Mouse (Mus musculus) midbrain, embryonic 12.5 days (tissue): ENCODE data around the gene Sox5. TPM values are rescaled to one million over a fixed set of nuclear protein-coding genes. Genes with fewer than 3 reads are reported as not detected.
"Not testable (repeated sequence)": the region's sequence is repeated elsewhere in the genome, so short reads cannot be mapped to it uniquely, and the experiment has no call there.

Experiments used
- ATAC-seq: fragments of 200-750 bp; cut with Nextera tagmentation; 2 replicates; pipeline ENCODE4 v1.8.0; 2017; ENCODE audit warnings: low read depth, moderate TSS enrichment, moderate library complexity; ENCODE audit not compliant: low FRiP score
- H3K27ac ChIP-seq: fragments of 300-500 bp; sonication (generic); replicated peaks from 2 replicates; pipeline ENCODE4 v1.5.1; 2016; ENCODE audit warnings: mild to moderate bottlenecking
- H3K27me3 ChIP-seq: fragments of 300-500 bp; sonication (generic); 2 replicates; pipeline ENCODE4 v1.6.1; 2016; ENCODE audit warnings: mild to moderate bottlenecking
- H3K36me3 ChIP-seq: fragments of 300-500 bp; sonication (generic); 2 replicates; pipeline ENCODE4 v1.6.1; 2016
- H3K4me1 ChIP-seq: fragments of 300-500 bp; sonication (generic); 2 replicates; pipeline ENCODE4 v1.6.1; 2016
- H3K4me2 ChIP-seq: fragments of 300-500 bp; sonication (generic); replicated peaks from 2 replicates; pipeline ENCODE4 v1.6.1; 2016; ENCODE audit warnings: mild to moderate bottlenecking, moderate library complexity
- H3K4me3 ChIP-seq: fragments of 300-500 bp; sonication (generic); 2 replicates; pipeline ENCODE4 v1.5.1; 2016; ENCODE audit warnings: mild to moderate bottlenecking
- H3K9ac ChIP-seq: fragments of 300-500 bp; sonication (generic); replicated peaks from 2 replicates; pipeline ENCODE4 v1.6.1; 2016; ENCODE audit warnings: mild to moderate bottlenecking, moderate library complexity
- H3K9me3 ChIP-seq: fragments of 300-500 bp; sonication (generic); 2 replicates; pipeline ENCODE4 v1.6.1; 2016; ENCODE audit warnings: mild to moderate bottlenecking
- WGBS: fragments of 180-500 bp; shearing (Covaris S2); methylation state at CpG from one replicate; pipeline ENCODE4 v1.1.7; 2016; 5-methylcytosine and 5-hydroxymethylcytosine counted together
- polyA plus RNA-seq: library from polyadenylated mRNA; unstranded; fragments of >200 nt; fragmentation: Nextera tagmentation; extraction: Ambion mirVana; gene quantifications from 2 replicates; pipeline ENCODE4 v1.2.1, GENCODE M21; 2016

The Sox5 gene
- polyA plus RNA-seq, 1 experiment from 2014 or later: 46.8 TPM

DNA sequence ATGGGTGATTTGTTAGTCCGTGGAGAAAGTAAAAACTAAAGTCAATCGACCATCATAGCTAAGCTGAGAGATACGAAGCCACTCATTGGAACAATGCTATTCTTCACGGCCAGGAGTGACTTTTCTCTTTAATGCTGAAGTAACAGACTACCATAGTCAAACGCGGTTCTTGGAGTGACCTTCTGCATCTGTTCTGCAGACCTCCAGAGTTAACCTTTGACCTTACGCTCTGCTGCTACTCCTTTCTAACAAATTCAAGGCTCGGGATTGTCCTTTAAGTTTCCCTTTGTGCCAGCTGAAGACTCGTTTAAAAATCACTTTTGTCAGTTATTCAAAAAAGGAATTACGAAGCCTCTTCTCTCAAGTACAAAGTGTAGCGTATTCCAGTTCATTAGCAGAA, 545.2 kb downstream of the Sox5 start:
- H3K27me3 ChIP-seq: no peaks in the 10 kb centered on the region
- no peaks in the 10 kb centered on the region for H3K9me3 ChIP-seq
- no peak overlapping the region for H3K4me2 ChIP-seq
- H3K27ac ChIP-seq: no peak overlapping the region
- H3K9ac ChIP-seq: no peak overlapping the region
- ATAC-seq: no peak
- H3K4me3 ChIP-seq: no peak overlapping the region
- no peaks in the 10 kb centered on the region for H3K36me3 ChIP-seq
- 51% methylated on average over 11 of the region's 11 CpGs for WGBS
- H3K4me1 ChIP-seq: no peaks in the 10 kb centered on the region

DNA sequence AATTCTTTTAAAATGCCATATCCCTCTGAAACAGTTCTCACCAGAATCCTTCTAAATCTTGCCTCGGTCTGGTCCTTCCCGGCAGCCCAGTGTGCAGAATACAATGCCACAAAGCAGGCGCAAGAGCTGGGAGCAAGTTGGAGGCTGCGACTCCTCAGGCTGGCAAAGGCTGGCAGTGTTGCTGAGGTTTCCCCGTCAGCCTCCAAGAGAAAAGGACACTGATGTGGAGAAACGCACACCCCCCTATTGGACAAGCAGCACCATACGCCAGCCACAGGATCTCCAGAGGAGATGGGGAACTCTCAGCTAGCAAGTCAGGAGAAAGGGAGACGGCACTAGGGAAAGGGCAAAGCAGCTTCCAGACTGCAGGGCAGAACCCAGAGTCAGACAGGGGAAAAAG, 577.8 kb downstream of the Sox5 start:
- no peak overlapping the region for H3K4me3 ChIP-seq
- no peaks in the 10 kb centered on the region for H3K36me3 ChIP-seq
- H3K4me2 ChIP-seq: peak overlapping the region; percentile 35
- H3K9ac ChIP-seq: no peak overlapping the region; the same call in 1 of the 2 replicates
- no peak overlapping the region for H3K27ac ChIP-seq
- H3K27me3 ChIP-seq: no peaks in the 10 kb centered on the region
- H3K4me1 ChIP-seq: peaks cover 41% of the 10 kb centered on the region
- peak; percentile 42; the same call in 1 of the 2 replicates for ATAC-seq
- WGBS: 19% methylated on average over 8 of the region's 8 CpGs
- H3K9me3 ChIP-seq: no peaks in the 10 kb centered on the region

DNA sequence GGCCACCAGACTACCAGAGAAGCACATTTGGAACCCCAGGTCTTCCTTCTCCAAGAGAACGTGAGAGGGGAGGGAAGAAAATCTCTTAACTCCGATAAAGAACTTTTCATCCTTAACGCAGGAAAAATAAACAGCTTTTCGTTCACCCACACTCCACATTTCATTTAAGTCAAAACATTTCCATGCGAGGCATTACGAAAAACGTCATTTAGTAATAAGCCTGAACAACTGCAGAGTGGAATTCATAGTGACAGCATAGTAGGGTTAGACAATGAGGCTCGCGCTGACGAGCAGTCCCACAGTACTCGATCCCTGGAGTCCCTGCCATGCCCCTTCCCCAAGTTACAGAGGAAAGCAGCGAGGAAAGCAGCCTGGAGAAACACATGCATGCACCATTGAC, 578.8 kb downstream of the Sox5 start:
- WGBS: 35% methylated on average over 12 of the region's 12 CpGs
- H3K4me3 ChIP-seq: no peak overlapping the region
- H3K9ac ChIP-seq: no peak overlapping the region
- ATAC-seq: no peak
- H3K4me2 ChIP-seq: peak overlapping the region; percentile 35
- H3K27me3 ChIP-seq: no peaks in the 10 kb centered on the region
- H3K9me3 ChIP-seq: no peaks in the 10 kb centered on the region
- no peaks in the 10 kb centered on the region for H3K36me3 ChIP-seq
- H3K27ac ChIP-seq: no peak overlapping the region
- peaks cover 40% of the 10 kb centered on the region for H3K4me1 ChIP-seq

DNA sequence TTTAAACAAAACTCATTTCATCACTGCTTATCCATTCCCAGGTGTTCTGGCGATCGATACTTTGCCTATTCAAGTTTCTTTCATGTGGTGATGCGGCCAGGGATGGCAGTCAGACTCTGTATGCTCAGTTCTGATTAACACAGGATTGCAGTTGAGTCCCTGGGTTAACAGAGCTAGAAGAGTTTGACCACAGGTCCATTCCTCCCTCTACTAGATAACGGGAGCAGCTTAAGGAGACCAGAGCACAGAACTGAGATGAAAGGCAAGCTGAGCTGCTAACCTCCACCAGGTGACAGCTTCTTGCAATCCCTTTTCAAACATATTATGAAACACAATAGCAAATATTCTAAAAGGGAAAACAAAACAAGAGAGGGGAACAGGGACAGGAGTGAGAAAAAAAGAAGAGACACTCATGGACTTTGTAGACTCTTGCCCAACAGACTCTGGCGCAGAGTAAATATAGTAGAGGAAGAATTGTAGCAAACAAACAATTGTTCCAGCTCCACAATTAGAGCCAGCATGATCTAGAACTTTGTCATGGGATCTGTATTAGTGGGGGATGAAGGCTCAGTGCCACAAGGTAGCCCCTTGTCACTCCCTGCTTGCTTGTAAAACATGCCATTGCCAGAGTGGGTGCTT, 580.3 kb downstream of the Sox5 start:
- 83% methylated on average over 5 of the region's 5 CpGs for WGBS
- Histone ChIP-seq H3K27me3 (no peaks in the 10 kb centered on the region), H3K36me3 (no peaks in the 10 kb centered on the region), H3K27ac (no peak overlapping the region), H3K9ac (no peak overlapping the region), H3K9me3 (no peaks in the 10 kb centered on the region), H3K4me2 (no peak overlapping the region), H3K4me3 (no peak overlapping the region), H3K4me1 (peaks cover 46% of the 10 kb centered on the region)
- no peak for ATAC-seq

DNA sequence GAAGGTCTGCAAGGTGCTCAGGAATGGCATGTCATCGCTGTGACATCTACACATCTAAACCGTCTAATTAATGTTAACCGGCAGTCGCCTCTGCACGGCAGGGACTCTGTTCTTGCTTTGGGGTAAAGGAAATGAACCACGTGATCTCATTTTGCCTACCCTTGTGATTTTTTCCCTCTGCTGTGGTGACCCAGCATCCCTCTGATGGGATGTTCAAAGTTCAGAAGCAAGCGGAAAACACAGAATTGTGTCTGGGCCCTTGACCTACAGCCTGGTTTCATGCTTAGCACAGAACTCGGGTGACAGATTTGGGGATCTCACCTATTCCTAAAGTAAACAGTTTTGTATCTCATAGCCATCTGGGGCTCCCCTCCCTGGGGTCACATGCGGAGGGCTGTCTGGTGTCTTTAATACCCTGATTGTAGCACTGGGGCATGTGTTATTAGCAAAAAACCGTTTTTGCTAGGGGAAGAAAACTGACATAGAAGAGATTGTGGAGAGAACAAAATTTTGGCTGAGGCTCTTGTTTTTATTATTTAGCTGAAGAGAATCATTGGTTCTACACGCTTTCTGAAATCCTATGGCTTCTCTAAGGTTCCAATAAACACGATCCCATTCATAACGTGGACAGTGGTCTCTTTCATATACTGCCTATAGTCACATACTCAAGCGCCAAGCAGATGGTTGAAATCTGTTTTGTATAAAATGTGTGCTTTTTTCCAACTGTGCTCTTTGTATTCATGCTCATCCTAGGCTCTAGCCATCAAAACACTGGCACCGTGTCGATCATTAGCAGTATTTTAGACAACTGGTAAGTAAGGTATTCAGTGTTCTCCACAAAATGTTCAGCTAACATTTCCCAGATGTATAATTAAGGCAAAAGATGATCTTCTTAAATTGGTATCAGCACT, 584.3 kb downstream of the Sox5 start:
- Histone ChIP-seq H3K27ac (no peak overlapping the region), H3K36me3 (no peaks in the 10 kb centered on the region), H3K27me3 (no peaks in the 10 kb centered on the region), H3K4me2 (no peak overlapping the region), H3K4me1 (peaks cover 18% of the 10 kb centered on the region), H3K9me3 (no peaks in the 10 kb centered on the region), H3K9ac (no peak overlapping the region), H3K4me3 (no peak overlapping the region)
- 64% methylated on average over 16 of the region's 16 CpGs for WGBS
- no peak for ATAC-seq

DNA sequence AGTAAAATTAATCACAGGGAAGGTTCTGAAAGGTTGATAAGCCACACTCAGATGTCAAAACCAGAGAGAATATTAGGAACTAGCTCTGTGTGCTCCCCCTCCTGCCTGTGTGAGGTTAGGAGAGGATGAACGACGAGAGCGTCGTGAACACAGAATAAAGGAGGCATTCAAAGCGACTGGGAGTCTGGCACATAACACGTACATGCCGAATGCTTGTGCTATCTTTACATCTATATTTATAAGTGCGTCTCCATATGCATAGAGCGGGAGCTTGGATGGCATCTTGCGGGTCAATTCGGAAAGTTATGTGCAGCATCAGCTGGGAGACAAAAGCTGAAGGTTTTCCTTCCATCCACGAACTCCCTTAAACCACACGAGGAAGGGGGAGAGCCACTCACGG, 585.8 kb downstream of the Sox5 start:
- WGBS: 79% methylated on average over 14 of the region's 14 CpGs
- H3K9ac ChIP-seq: no peak overlapping the region
- no peak overlapping the region for H3K27ac ChIP-seq
- peaks cover 9% of the 10 kb centered on the region; the same call in 1 of the 2 replicates for H3K9me3 ChIP-seq
- no peak overlapping the region for H3K4me2 ChIP-seq
- H3K27me3 ChIP-seq: no peaks in the 10 kb centered on the region
- H3K4me3 ChIP-seq: no peak overlapping the region
- peaks cover 7% of the 10 kb centered on the region; the same call in 1 of the 2 replicates for H3K36me3 ChIP-seq
- ATAC-seq: no peak
- H3K4me1 ChIP-seq: peaks cover 12% of the 10 kb centered on the region

DNA sequence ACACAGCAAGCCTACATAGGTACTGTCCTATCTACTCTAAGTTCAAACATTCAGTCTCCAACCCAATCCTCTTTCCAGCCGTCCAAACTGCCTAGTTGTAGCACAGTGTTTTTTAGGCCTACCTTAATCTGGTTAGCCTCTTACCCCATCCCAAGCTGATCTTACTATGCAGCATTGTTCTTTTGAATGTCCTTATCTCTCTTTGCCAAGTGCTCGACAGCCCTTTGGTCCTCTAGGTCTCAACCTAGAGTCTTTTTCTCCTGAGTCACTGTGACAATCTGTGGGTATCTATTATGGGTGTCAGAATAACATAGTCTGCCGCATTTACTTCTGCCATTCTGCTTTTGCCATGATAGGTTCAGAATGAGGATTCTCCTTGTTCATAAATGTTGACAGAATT, 598.7 kb downstream of the Sox5 start:
- Histone ChIP-seq H3K36me3 (0 out of 2 replicates have a peak, but pooled peaks cover 2% of the 10 kb centered on the region), H3K4me2 (no peak overlapping the region), H3K9ac (no peak overlapping the region), H3K27ac (no peak overlapping the region), H3K9me3 (no peaks in the 10 kb centered on the region), H3K27me3 (no peaks in the 10 kb centered on the region), H3K4me1 (peaks cover 17% of the 10 kb centered on the region), H3K4me3 (no peak overlapping the region)
- no peak for ATAC-seq
- WGBS: 87% methylated on average over 3 of the region's 3 CpGs

DNA sequence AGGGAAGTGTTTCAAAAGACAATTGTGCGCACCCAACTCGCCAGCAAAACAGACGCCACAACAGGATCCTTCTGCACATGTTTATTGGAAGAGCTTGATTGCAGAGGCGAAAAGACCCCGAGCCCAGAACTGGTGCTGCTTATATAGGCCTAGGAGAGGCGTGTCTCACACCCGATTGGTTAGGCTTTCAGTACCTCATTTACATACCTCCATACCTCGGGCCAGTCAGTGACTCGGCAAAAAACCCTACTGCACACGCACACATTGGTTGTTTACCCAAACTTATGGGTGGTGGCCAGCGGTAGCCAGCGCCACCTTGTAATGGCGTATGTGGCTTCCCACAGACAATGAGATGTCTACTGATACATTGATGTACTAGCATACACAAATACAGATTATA, 599.3 kb downstream of the Sox5 start:
- not testable (repeated sequence) for H3K4me3 ChIP-seq, H3K4me2 ChIP-seq, H3K9ac ChIP-seq, H3K27me3 ChIP-seq, H3K36me3 ChIP-seq, H3K9me3 ChIP-seq, H3K27ac ChIP-seq, ATAC-seq
- peaks cover 17% of the 10 kb centered on the region for H3K4me1 ChIP-seq
- 95% methylated on average over 13 of the region's 13 CpGs for WGBS

DNA sequence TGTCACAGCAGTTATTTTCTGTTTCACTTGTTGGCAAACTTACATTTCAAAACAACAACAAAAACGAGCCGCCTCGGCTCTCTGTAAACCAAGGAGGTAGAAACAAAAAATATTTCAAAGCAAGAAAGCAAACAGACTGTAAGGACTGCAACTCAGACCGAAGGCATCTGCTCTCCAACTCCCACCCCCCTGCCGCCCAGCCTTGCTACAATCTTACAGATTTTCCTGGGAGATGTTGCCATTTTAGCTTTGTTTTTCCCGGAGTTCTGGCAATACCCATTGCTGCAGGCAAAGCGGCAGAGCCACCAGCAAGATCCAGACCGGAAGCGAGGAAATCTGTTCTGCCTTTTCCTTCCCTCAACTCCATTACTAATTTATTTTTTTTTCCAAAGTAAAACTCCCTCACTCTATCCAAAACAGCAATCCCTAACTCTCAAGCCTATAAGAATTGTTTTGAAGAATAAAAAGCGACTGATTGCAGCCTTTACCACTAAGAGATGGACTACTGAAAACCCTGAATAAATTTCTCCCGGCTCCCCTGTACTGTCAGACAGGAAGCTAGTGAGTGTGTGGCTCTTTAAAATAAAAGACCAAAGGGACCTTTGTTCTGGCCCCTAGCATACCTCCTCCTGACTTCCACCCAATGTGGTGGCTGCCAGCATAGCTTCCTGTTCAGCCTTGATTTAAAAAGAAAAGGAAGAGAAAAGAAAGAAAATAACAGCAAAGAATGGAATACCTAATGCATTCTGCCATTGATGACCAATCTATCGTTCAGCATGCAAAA, 600.5 kb downstream of the Sox5 start:
- Histone ChIP-seq H3K4me1 (peaks cover 17% of the 10 kb centered on the region), H3K36me3 (0 out of 2 replicates have a peak, but pooled peaks cover 2% of the 10 kb centered on the region), H3K9ac (peak overlapping the region; percentile 31; the same call in 1 of the 2 replicates), H3K9me3 (no peaks in the 10 kb centered on the region), H3K27me3 (no peaks in the 10 kb centered on the region), H3K4me3 (peak overlapping the region; percentile 5; the same call in 1 of the 2 replicates), H3K27ac (0 out of 2 replicates have a peak overlapping the region, but pooled peaks have one; percentile 35), H3K4me2 (peak overlapping the region; percentile 22)
- ATAC-seq: no peak
- 49% methylated on average over 12 of the region's 12 CpGs for WGBS

DNA sequence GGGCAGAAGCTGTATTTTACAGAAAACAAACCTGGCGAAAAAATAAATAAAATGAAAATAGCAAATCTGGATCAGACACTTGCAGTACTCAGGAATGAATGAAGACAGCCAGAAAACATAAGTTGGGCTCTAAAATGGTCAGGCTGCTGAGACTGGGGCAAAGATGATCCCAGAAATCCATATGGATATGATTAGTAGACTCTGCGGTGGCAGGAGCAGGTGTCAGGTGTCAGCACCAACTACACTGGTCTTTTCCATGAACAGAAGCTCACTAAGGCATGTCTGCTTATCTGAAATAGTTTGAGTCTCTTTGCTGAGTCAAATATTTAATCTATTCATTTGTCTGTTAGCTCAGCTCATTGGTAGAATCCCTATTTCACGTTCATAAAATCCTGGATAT, 602.7 kb downstream of the Sox5 start:
- Histone ChIP-seq H3K27ac (no peak overlapping the region), H3K9me3 (no peaks in the 10 kb centered on the region), H3K27me3 (no peaks in the 10 kb centered on the region), H3K4me1 (peaks cover 20% of the 10 kb centered on the region), H3K4me2 (no peak overlapping the region), H3K9ac (no peak overlapping the region), H3K36me3 (0 out of 2 replicates have a peak, but pooled peaks cover 2% of the 10 kb centered on the region), H3K4me3 (no peak overlapping the region)
- ATAC-seq: no peak
- WGBS: 76% methylated on average over 3 of the region's 3 CpGs

DNA sequence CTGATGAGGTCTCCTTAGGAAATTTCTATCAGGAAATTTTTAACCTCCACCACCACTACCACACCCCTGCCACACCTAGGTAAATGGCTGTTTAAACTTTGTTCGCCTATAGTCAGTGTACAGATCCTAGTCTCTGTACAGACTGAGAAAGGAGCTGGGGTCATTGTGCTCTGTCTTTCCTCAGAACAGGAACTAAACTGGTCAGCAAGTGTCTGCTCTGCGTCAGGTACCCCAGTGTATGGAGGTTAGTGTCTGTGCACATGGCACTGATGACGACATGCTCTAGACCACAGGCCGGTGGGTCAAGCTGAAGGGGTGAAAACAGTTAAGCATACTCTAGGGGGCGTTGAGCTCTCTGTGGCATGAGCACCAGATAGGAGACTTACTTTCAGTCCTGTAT, 605.1 kb downstream of the Sox5 start:
- H3K9ac ChIP-seq: no peak overlapping the region
- 91% methylated on average over 5 of the region's 5 CpGs for WGBS
- no peak overlapping the region for H3K27ac ChIP-seq
- no peaks in the 10 kb centered on the region for H3K36me3 ChIP-seq
- H3K4me2 ChIP-seq: no peak overlapping the region
- H3K4me3 ChIP-seq: no peak overlapping the region
- no peak for ATAC-seq
- no peaks in the 10 kb centered on the region for H3K9me3 ChIP-seq
- no peaks in the 10 kb centered on the region for H3K27me3 ChIP-seq
- peaks cover 17% of the 10 kb centered on the region for H3K4me1 ChIP-seq

DNA sequence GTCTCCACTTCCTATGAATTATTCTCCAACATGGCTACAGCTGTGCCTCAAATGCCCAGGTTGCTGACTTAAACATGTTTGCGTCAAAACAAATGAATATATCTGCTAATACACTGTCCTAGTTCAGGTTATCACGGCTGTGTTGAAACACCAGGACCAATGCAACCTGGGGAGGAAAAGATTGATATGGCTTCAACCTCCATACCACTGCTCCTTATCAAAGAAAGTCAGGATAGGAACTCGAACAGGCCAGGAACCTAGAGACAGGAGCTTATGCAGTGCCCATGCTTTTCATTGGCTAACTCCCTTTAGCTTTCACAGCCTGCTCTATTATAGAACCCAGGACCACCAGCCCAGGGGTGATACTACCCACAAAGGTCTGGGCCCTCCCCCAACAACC, 606.2 kb downstream of the Sox5 start:
- no peak overlapping the region for H3K27ac ChIP-seq
- ATAC-seq: no peak
- 92% methylated on average over 3 of the region's 3 CpGs for WGBS
- H3K36me3 ChIP-seq: no peaks in the 10 kb centered on the region
- H3K9me3 ChIP-seq: no peaks in the 10 kb centered on the region
- H3K4me3 ChIP-seq: no peak overlapping the region
- H3K27me3 ChIP-seq: no peaks in the 10 kb centered on the region
- H3K4me1 ChIP-seq: peaks cover 8% of the 10 kb centered on the region
- no peak overlapping the region for H3K4me2 ChIP-seq
- no peak overlapping the region for H3K9ac ChIP-seq
